Comparison of ENCODE assay signal across 22 mouse cellular contexts in the genomic region with DNA sequence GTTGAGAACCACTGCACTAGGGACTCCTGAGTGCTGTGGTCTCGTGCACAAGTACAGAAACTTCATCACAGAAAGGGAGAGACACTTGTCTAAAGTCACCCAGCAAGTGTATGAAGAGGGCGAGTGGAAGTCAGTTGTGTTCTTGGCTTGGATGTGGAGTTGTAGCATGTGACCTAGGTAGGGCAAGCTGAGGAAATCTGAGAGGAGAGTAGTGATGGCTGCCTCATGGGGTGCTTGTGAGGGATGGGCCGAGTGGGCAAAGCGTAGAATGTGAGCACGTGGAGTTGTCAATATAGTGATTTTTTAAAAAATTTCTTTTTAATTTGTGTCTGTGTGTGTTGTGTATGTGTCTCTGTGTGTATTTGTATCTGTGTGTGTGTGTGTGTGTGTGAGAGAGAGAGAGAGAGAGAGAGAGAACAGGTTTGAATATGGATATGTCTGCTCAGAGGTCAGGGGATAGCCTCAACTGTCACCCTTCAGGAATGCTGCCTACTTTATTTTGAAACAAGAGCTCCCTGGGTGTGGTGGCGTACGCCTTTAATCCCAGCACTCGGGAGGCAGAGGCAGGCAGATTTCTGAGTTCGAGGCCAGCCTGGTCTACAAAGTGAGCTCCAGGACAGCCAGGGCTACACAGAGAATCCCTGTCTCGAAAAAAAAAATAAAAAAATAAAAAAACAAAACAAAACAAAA. TPM values are rescaled to one million over a fixed set of nuclear protein-coding genes. Genes with fewer than 3 reads are reported as not detected.
A peak's percentile ranks its signal among the peaks of the same experiment; 100 is the strongest.
DNase-seq lines count a peak whose midpoint lies in the region; ATAC-seq and TF ChIP-seq lines count a peak whose summit lies in the region.
"Had no signal": no experiment of that assay in that cellular context is flagged by ENCODE, and none has a peak within 500 bp of the region (broad histone marks: within the 10 kb centered on the region; RNA-seq: fewer than 3 reads in every experiment).

No protein-coding gene starts in this region.

- no peak for ATAC-seq in heart, embryonic 13.5 days (ENCODE audit: extremely low read depth, insufficient number of reproducible peaks, low FRiP score, low TSS enrichment)
- ATAC-seq in lung, embryonic 16.5 days (ENCODE audit: low read depth) = no peak
- no peak for ATAC-seq in forebrain, postnatal 0 days
- ATAC-seq: forebrain, embryonic 14.5 days; inflammation-experienced regulatory T-cells, adult 6 months; midbrain, embryonic 15.5 days; Patski had no signal

- H3K4me1 ChIP-seq in heart, embryonic 13.5 days = peaks cover 91% of the 10 kb centered on the region
- peaks cover 70% of the 10 kb centered on the region for H3K4me1 ChIP-seq in lung, embryonic 16.5 days (replicated peaks; ENCODE audit: control insufficient read depth, insufficient read depth, low read length)
- peaks cover 37% of the 10 kb centered on the region for H3K4me1 ChIP-seq in lung, adult 2 months (ENCODE audit: control insufficient read depth, insufficient read depth, low read length)
- peaks cover 4% of the 10 kb centered on the region; the same call in 1 of the 2 replicates for H3K4me1 ChIP-seq in small intestine, adult 2 months (ENCODE audit: control insufficient read depth, insufficient read depth, insufficient read length, low read length)
- H3K4me1 ChIP-seq in forebrain, postnatal 0 days (ENCODE audit: insufficient read depth) = peaks cover 3% of the 10 kb centered on the region; the same call in 1 of the 2 replicates

- WGBS in heart, embryonic 13.5 days = 85% methylated on average over 10 of the region's 10 CpGs
- 91% methylated on average over 10 of the region's 10 CpGs for WGBS in lung, embryonic 16.5 days
- WGBS in lung, adult 2 months = 84% methylated on average over 10 of the region's 10 CpGs
- WGBS in small intestine, adult 2 months = 81% methylated on average over 10 of the region's 10 CpGs
- 90% methylated on average over 10 of the region's 10 CpGs for WGBS in forebrain, postnatal 0 days

- H3K9me3 ChIP-seq in heart, embryonic 13.5 days = no peaks in the 10 kb centered on the region
- H3K9me3 ChIP-seq in lung, embryonic 16.5 days (ENCODE audit: control insufficient read depth, low read length) = no peaks in the 10 kb centered on the region
- no peaks in the 10 kb centered on the region for H3K9me3 ChIP-seq in forebrain, postnatal 0 days (ENCODE audit: low read length)
- H3K9me3 ChIP-seq: embryonic facial prominence, embryonic 12.5 days; hindbrain, embryonic 13.5 days; midbrain, embryonic 15.5 days; stomach, embryonic 15.5 days had no signal

- DNase-seq in heart, adult 11 months = no peak
- DNase-seq in lung, adult 2 months = no peak
- peak; percentile 81 for DNase-seq in R1 (ENCODE audit: low read depth, low spot score)
- DNase-seq in forebrain, postnatal 0 days = no peak
- DNase-seq: adrenal gland, postnatal 14 days; cerebellum, adult 9-11 months; kidney, adult 8-10 months; kidney, postnatal 36 days; layer of hippocampus, adult 9-11 months; lung, embryonic 14.5 days; right cerebral cortex, postnatal 25 days had no signal

- no peak overlapping the region for H3K4me2 ChIP-seq in heart, embryonic 13.5 days
- no peak overlapping the region for H3K4me2 ChIP-seq in lung, embryonic 16.5 days (ENCODE audit: low read depth, low read length)
- no peak overlapping the region for H3K4me2 ChIP-seq in forebrain, postnatal 0 days (ENCODE audit: low read depth)
- H3K4me2 ChIP-seq: embryonic facial prominence, embryonic 12.5 days; hindbrain, embryonic 13.5 days; liver, embryonic 11.5 days; lung, embryonic 14.5 days; midbrain, embryonic 15.5 days; stomach, embryonic 15.5 days had no signal

- no peak for TF ChIP-seq POLR2A in lung, adult 2 months (IDR thresholded peaks at IDR 0.05; ENCODE audit: borderline replicate concordance, extremely low read depth, low read depth, low read length)
- no peak for TF ChIP-seq POLR2A in small intestine, adult 2 months (IDR thresholded peaks at IDR 0.05; ENCODE audit: low read depth, low read length)

- no peak for TF ChIP-seq CTCF in lung, adult 2 months (IDR thresholded peaks at IDR 0.05; ENCODE audit: insufficient read depth, low read length)
- no peak for TF ChIP-seq CTCF in small intestine, adult 2 months (IDR thresholded peaks at IDR 0.05; ENCODE audit: extremely low read depth, insufficient read length, insufficient replicate concordance, low read depth, low read length)
- no peak for TF ChIP-seq CTCF in forebrain, postnatal 0 days (IDR thresholded peaks at IDR 0.05; ENCODE audit: low read depth)

- no peaks in the 10 kb centered on the region for H3K27me3 ChIP-seq in heart, embryonic 13.5 days (replicated peaks)
- H3K27me3 ChIP-seq in lung, embryonic 16.5 days (ENCODE audit: control insufficient read depth, insufficient read depth, low read depth, low read length) = no peaks in the 10 kb centered on the region
- no peaks in the 10 kb centered on the region for H3K27me3 ChIP-seq in small intestine, adult 2 months (ENCODE audit: control insufficient read depth, insufficient read depth, low read length)
- H3K27me3 ChIP-seq in forebrain, postnatal 0 days (ENCODE audit: insufficient read depth, low read length) = no peaks in the 10 kb centered on the region
- H3K27me3 ChIP-seq: embryonic facial prominence, embryonic 12.5 days; hindbrain, embryonic 13.5 days; midbrain, embryonic 15.5 days; Patski; stomach, embryonic 15.5 days had no signal

- H3K4me3 ChIP-seq in heart, embryonic 13.5 days = no peak overlapping the region
- H3K4me3 ChIP-seq in lung, embryonic 16.5 days (ENCODE audit: low read length) = no peak overlapping the region
- no peak overlapping the region for H3K4me3 ChIP-seq in lung, adult 2 months (replicated peaks; ENCODE audit: extremely low read depth, low read depth, low read length)
- H3K4me3 ChIP-seq in small intestine, adult 2 months (ENCODE audit: low read depth, low read length) = no peak overlapping the region
- H3K4me3 ChIP-seq in forebrain, postnatal 0 days (ENCODE audit: low read depth, low read length) = no peak overlapping the region
- H3K4me3 ChIP-seq: embryonic facial prominence, embryonic 12.5 days; hindbrain, embryonic 13.5 days; midbrain, embryonic 15.5 days; stomach, embryonic 15.5 days had no signal

- H3K36me3 ChIP-seq in heart, embryonic 13.5 days = peaks cover 67% of the 10 kb centered on the region
- 0 out of 2 replicates have a peak, but pooled peaks cover 3% of the 10 kb centered on the region for H3K36me3 ChIP-seq in lung, embryonic 16.5 days (ENCODE audit: control insufficient read depth, insufficient read depth, low read length)
- H3K36me3 ChIP-seq in small intestine, adult 2 months (ENCODE audit: control insufficient read depth, insufficient read depth, low read length) = no peaks in the 10 kb centered on the region
- H3K36me3 ChIP-seq in forebrain, postnatal 0 days (ENCODE audit: insufficient read depth) = 0 out of 2 replicates have a peak, but pooled peaks cover 15% of the 10 kb centered on the region
- H3K36me3 ChIP-seq: midbrain, embryonic 15.5 days; stomach, embryonic 15.5 days had no signal

- peak overlapping the region; percentile 94 for H3K27ac ChIP-seq in heart, embryonic 13.5 days (replicated peaks)
- H3K27ac ChIP-seq in lung, embryonic 16.5 days (ENCODE audit: low read length) = 0 out of 2 replicates have a peak overlapping the region, but pooled peaks have one; percentile 1
- peak overlapping the region; percentile 3; the same call in 1 of the 2 replicates for H3K27ac ChIP-seq in small intestine, adult 2 months (ENCODE audit: insufficient read depth, low read depth, low read length)
- no peak overlapping the region for H3K27ac ChIP-seq in forebrain, postnatal 0 days (ENCODE audit: low read depth, low read length)
- H3K27ac ChIP-seq: embryonic facial prominence, embryonic 12.5 days; hindbrain, embryonic 13.5 days; midbrain, embryonic 15.5 days had no signal

- 0 out of 2 replicates have a peak overlapping the region, but pooled peaks have one; percentile 40 for H3K9ac ChIP-seq in heart, embryonic 13.5 days
- no peak overlapping the region for H3K9ac ChIP-seq in lung, embryonic 16.5 days (ENCODE audit: low read length)
- no peak overlapping the region for H3K9ac ChIP-seq in forebrain, postnatal 0 days
- H3K9ac ChIP-seq: embryonic facial prominence, embryonic 12.5 days; hindbrain, embryonic 13.5 days; lung, embryonic 14.5 days; midbrain, embryonic 15.5 days; stomach, embryonic 15.5 days had no signal

RNA-seq across cellular contexts. Expression of a gene that starts 11.7 kb away (rescaled TPM):
- polyA plus RNA-seq in heart, embryonic 13.5 days (2015; fragmentation: Nextera tagmentation; extraction: Ambion mirVana) = 24.2 and 24.7 TPM in 2 replicates
- polyA plus RNA-seq in lung, embryonic 16.5 days (2015; fragmentation: Nextera tagmentation; extraction: Ambion mirVana) = 20.7 and 22.2 TPM in 2 replicates
- polyA plus RNA-seq in lung, adult 2 months (2012; rRNA removed) = 24.3 and 29.4 TPM in 2 replicates
- polyA plus RNA-seq in small intestine, adult 2 months (2012; rRNA removed) = 4.4 and 6.8 TPM in 2 replicates
- total RNA-seq in forebrain, postnatal 0 days (2014; rRNA removed) = 16.2 and 19.8 TPM in 2 replicates
- 3.5 and 5.0 TPM in 2 replicates for polyA plus RNA-seq in forebrain, postnatal 0 days (2015; fragmentation: Nextera tagmentation; extraction: Ambion mirVana)

RNA-seq across cellular contexts. Expression of a gene that starts 15.4 kb away (rescaled TPM):
- polyA plus RNA-seq in heart, embryonic 13.5 days (2015; fragmentation: Nextera tagmentation; extraction: Ambion mirVana) = 4.8 and 5.3 TPM in 2 replicates
- 5.4 and 6.8 TPM in 2 replicates for polyA plus RNA-seq in lung, embryonic 16.5 days (2015; fragmentation: Nextera tagmentation; extraction: Ambion mirVana)
- polyA plus RNA-seq in lung, adult 2 months (2012; rRNA removed) = 16.8 and 19.8 TPM in 2 replicates
- polyA plus RNA-seq in small intestine, adult 2 months (2012; rRNA removed) = 12.6 and 25.3 TPM in 2 replicates
- total RNA-seq in forebrain, postnatal 0 days (2014; rRNA removed) = 9.2 and 15.1 TPM in 2 replicates
- 6.6 and 7.4 TPM in 2 replicates for polyA plus RNA-seq in forebrain, postnatal 0 days (2015; fragmentation: Nextera tagmentation; extraction: Ambion mirVana)
